Mouse (Mus musculus) mouse trophoblast stem cell (cell line): ENCODE measurements around the gene Ncam2.
"Not testable (repeated sequence)": the region's sequence is repeated elsewhere in the genome, so short reads cannot be mapped to it uniquely, and the experiment has no call there.

ENCODE experiments used
- in situ Hi-C, 2 experiments: fragments of 300-500 bp; cut with MseI, MboI; formaldehyde crosslinking; loops; 2 replicates in 1 of 2; 3 replicates in 1 of 2; pipeline ENCODE4 v1.15.1; 2025

Gene Ncam2

DNA sequence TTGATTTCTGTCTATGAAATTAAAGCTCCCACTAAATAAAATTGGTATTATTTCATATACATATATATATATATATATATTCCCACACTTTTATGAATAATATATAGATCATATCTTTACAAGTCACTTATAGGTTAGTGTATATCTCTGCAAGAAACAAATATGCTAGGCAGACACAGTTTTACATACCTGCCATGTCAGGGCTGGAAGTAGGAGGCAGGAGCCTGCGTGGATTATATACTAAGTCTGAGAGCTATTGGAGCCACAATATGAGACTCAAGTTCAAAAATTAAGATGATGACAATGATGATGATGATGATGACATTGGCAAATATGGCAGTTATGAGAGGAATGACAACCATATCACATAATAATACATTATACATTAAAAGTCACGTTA is 85.4 kb downstream of the Ncam2 start:
- in situ Hi-C loops = no loop called here

GRCm38 (mm10) chr16:81303806-81304205 is 103.3 kb downstream of the Ncam2 start:
- in situ Hi-C loops = no loop called here

- in situ Hi-C loops = no loop called here
Observed at GRCm38 (mm10) chr16:81309215-81309614, 108.7 kb downstream of the Ncam2 start.

GRCm38 (mm10) chr16:81319037-81319436 is 118.5 kb downstream of the Ncam2 start:
- in situ Hi-C loops = no loop called here

GRCm38 (mm10) chr16:81330539-81330938 is 130.0 kb downstream of the Ncam2 start:
- in situ Hi-C loops = no loop called here

DNA sequence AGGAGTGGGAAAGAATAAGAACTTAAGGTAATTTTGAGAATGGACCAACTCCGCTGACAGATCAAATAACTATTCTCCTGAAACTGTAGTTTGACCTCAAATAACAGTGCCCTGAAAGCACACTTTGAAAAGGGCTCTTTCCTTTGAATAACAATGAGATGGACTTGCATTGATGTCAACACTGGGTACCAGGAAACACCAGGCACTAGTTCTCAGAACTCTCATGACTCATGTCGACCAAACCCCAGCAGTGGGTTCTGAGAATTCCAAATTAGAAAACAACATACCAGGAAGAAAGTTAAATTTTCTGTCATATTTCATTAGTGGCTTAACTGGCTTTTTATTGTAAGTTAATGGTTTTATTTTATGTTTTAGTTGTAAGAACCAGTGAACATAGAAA is 165.4 kb downstream of the Ncam2 start:
- in situ Hi-C loops = no loop called here

DNA sequence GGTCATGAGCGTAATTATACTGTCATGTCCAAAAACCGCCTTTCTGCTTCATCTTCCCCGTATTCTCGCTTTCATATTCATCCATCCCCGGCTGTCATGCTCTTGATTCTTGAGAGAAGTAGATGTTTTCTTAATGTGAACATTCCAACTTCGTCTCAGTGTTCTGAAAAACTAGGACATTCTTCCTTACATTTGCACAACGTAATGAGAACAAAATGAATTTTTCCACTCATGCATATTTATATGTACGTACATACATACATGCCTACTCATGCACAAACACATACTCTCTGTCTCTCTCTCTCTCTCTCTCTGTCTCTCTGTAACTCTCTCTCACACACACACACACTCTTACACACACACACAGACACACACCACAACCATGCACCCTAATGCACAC is 173.7 kb downstream of the Ncam2 start:
- in situ Hi-C loops = no loop called here

- in situ Hi-C loops = no loop called here
Observed at GRCm38 (mm10) chr16:81380434-81380833, 179.9 kb downstream of the Ncam2 start.

- in situ Hi-C loops = no loop called here
Observed at GRCm38 (mm10) chr16:81388646-81389045, 188.1 kb downstream of the Ncam2 start.

DNA sequence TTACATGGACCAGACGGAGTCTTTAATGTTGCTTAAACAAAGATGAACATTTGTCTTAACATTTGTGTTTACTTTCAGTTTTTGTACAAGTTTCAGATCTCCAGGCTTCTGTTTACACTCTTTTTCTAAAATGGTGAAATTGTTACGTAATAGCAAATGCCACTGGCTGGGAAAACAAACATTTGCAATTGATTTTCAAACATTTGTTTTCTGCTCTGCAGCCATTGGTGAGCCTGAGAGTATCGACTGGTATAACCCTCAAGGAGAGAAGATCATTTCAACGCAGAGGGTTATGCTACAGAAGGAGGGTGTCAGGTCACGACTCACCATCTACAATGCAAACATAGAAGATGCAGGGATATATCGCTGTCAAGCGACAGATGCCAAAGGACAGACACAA is 234.1 kb downstream of the Ncam2 start:
- in situ Hi-C loops = no loop called here

DNA sequence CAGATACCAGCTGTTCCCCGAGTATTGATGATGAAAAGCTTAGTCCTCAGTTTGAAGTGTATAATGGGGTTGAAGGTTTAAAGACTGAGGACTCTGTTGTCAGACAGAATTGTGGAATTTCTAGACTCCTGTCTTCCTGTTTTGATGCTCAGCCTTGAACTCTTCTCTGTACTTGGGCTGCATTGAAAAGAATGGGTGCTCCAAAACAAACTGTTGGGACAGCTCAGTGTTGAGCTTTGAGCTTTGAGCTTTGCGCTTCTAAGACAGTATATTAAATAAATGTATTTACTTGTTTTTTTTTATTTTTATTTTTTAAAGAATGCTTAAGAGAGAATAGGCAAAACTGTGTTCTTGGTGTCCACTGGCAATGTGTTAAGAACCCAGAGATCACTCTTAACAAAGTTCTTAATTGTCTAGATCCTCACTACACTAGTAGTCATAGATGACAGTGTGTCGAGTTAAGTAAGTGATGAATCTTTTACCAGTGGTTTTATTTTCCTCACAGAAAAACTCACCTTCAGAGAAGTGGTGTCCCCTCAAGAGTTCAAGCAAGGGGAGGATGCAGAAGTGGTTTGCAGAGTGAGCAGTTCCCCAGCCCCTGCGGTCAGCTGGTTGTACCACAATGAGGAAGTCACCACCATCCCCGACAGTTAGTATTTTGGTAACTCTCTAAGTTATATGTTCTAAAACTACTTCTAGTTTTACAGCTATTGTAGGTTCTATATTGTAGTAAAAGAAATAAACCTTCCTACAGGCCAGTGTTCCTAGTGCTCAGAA is 236.8 kb downstream of the Ncam2 start:
- in situ Hi-C loops = no loop called here

DNA sequence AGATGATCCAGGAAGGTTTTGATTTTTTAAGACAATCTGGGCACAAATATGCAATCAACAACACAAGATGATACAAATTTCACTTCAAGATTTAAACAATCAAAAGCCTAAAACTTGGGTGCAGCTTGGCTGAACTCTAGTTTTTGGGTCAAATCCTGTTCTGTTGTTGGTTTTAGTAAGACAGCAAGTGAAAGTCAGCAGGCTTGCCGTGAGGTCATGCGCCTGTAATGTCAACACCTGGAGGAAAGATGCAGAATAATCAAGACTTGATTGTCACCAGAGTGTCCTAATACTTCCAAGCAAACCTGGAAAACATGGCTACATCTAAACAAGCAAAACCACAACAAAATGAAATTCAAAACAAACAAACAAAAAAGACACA is 237.4 kb downstream of the Ncam2 start:
- in situ Hi-C loops = no loop called here

DNA sequence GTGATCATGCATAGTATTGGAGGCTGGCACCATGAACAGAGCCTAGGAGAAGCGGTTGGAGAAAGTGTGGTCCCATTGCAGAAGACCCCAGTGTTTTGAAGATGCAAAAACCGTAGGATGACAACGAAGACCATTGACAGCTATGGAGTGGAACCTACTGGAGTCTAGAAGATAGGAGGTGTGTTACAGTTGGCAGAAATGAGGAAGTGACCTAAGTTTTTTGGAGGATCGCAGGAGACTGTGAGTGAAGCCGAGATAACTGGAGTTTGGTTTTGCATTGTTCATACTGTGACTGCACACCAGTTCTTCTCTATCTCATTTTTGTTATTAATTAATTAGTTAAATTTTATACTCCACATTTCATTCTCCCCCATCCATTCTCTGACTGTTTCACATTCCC is 250.4 kb downstream of the Ncam2 start:
- in situ Hi-C loops = no loop called here

DNA sequence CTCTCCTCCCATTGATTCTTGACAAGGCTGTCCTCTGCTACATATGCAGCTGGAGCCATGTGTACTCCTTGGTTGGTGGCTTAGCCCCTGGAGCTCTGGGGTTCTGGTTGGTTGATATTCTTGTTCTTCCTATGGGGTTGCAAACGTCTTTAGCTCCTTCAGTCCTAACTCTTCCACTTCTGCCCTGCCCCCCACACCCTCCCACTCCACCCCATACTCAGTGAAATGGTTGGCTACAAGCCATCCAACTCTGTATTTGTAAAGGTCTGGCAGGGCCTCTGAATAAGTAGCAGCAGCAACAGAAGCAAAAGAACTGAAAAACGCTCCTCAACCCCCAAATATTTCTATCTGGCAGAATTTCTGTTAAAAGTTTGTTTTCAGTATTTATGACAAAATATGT is 252.5 kb downstream of the Ncam2 start:
- in situ Hi-C loops = no loop called here

DNA sequence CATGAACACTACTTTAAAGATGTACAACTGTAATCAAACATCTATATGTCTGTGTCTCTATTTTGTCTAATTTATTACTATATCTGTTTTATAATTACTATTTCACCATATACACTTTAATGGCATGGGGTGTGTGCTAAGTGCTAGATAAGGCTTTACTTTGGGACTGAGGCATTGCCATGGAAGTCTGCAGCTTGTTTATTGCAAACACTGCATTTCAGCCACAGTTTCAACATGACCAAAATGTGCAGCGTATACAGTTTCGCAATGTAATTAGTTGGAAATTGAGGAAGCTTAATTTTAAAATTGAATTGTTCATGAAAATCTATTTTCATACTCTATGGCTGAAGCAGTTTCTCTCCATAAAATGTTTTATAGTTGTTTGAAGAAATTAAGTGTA is 254.0 kb downstream of the Ncam2 start:
- in situ Hi-C loops = no loop called here

DNA sequence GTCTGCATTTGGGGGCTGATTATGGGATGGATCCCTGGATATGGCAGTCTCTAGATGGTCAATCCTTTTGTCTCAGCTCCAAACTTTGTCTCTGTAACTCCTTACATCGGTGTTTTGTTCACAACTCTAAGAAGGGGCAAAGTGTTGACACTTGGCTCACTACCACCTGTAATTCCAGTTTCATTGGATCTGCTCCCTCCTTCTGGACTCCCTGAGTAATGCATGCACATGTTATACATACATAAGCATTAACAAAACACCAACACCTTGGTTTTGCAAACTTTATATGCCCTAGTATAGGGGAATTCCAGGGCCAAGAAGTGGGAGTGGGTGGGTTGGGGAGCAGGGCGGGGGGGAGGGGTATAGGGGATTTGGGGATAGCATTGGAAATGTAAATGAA is 262.2 kb downstream of the Ncam2 start:
- in situ Hi-C loops = not testable (repeated sequence)

DNA sequence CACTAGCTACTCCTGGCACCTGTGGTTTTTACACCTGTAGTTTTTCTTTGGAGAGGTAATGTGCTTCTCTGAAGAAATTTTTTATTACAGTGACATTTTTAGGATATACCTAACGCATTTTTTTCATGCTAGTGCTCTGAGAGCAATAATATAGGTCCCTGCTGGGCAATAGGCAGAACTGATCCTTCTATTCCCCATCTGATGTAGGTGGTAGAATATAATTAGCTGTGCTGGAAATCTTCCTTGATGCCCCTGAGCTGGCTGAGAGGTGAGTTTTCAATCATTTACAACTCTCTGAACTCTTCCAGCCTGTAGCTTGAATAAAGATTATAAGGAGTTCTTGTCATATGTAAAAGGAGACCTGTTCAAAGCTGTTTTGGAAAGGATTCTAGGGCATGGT is 272.4 kb downstream of the Ncam2 start:
- in situ Hi-C loops = no loop called here

GRCm38 (mm10) chr16:81481058-81481457 is 280.6 kb downstream of the Ncam2 start:
- in situ Hi-C loops = no loop called here

- in situ Hi-C loops = no loop called here
Observed at GRCm38 (mm10) chr16:81496111-81496510, 295.6 kb downstream of the Ncam2 start.

DNA sequence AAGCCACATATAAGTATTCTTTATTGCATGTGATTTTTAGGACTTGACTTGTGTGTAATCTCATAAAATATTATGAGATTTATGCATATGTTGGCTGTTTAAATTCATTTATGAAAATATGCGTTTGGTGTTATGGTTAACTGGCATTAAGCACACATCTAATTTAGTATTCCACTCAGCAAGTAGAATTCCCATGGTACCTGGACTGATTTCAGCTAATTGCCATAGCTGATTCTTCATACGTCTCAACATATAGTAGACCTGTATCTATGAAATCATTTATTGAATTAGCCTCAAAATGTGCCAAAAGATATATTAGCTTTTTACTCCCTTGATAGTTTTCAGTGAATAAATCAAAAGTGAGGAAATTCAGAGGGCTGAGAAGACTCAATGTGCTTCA is 302.1 kb downstream of the Ncam2 start:
- in situ Hi-C loops = no loop called here

GRCm38 (mm10) chr16:81536230-81536629 is 335.7 kb downstream of the Ncam2 start:
- in situ Hi-C loops = no loop called here

DNA sequence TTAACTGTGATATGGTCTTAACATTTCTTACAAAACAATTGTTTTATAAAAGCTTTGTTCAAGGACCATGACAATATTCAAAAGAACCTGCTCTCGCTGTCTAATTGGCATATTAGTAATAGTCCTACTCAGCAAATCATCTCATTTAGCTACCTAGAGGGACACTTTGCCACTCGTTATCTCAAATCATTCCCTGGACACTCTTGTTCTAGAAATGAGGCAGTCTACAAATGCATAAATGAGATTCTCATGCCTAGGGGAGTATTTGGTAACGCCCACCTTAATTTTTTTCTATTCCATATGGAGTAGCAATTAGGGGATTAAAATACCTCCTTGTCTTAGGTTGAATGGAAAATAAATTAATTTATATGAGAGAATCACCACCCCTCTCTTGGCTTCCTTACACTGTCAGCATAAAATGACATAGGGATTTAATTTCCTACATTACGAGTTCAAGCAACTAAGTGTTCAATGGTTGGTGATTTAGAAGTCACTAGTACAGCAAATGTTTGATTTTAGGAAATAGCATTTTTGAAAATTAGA is 387.1 kb downstream of the Ncam2 start:
- in situ Hi-C loops = no loop called here

DNA sequence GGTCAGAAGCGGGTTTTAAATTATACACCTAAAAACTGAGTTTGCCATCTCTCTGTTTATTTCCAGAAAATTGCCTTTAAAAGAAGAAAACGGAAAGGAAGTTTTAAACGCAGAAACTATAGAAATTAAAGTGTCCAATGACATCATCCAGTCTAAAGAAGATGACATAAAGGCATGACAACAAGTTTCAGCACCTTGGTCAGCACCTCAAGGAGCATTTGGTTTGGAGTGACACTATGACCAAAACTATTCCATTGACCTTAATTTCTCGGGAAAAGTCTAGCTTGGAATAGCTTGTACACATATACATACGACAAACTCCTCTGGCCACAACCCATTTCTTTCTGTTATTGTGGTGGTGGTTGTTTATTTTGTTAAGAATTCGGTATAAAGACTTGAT is 422.8 kb downstream of the Ncam2 start:
- in situ Hi-C loops = no loop called here

- in situ Hi-C loops = no loop called here
Observed at GRCm38 (mm10) chr16:81623776-81624175, 423.3 kb downstream of the Ncam2 start.
